Mouse (Mus musculus) heart, embryonic 10.5 days (tissue): ENCODE measurements around the gene Vmn1r165. TPM values are rescaled to one million over a fixed set of nuclear protein-coding genes. Genes with fewer than 3 reads are reported as not detected.
"Not testable (repeated sequence)": the region's sequence is repeated elsewhere in the genome, so short reads cannot be mapped to it uniquely, and the experiment has no call there.

Source experiments
- DNase-seq: peaks from one replicate; pipeline ENCODE4 v3.0.0-alpha.2; 2017; ENCODE audit warnings: low spot score
- H3K27ac ChIP-seq: fragments of 300-500 bp; sonication (generic); 2 replicates; pipeline ENCODE4 v1.5.1; 2016; ENCODE audit warnings: mild to moderate bottlenecking
- H3K27me3 ChIP-seq: fragments of 300-500 bp; sonication (generic); 2 replicates; pipeline ENCODE4 v1.6.1; 2016; ENCODE audit warnings: mild to moderate bottlenecking; ENCODE audit not compliant: poor library complexity, insufficient read depth, severe bottlenecking
- H3K36me3 ChIP-seq: fragments of 300-500 bp; sonication (generic); 2 replicates; pipeline ENCODE4 v1.6.1; 2016; ENCODE audit warnings: mild to moderate bottlenecking, moderate library complexity
- H3K4me1 ChIP-seq: fragments of 300-500 bp; sonication (generic); 2 replicates; pipeline ENCODE4 v1.6.1; 2016; ENCODE audit warnings: mild to moderate bottlenecking
- H3K4me3 ChIP-seq: fragments of 300-500 bp; sonication (generic); 2 replicates; pipeline ENCODE4 v1.5.1; 2016; ENCODE audit warnings: mild to moderate bottlenecking, moderate library complexity
- H3K9me3 ChIP-seq: fragments of 300-500 bp; sonication (generic); 2 replicates; pipeline ENCODE4 v1.6.1; 2016; ENCODE audit warnings: mild to moderate bottlenecking, moderate library complexity
- WGBS: fragments of 180-500 bp; shearing (Covaris S2); methylation state at CpG from one replicate; pipeline ENCODE4 v1.1.7; 2016; 5-methylcytosine and 5-hydroxymethylcytosine counted together
- polyA plus RNA-seq: library from polyadenylated mRNA; unstranded; fragments of >200 nt; fragmentation: Nextera tagmentation; extraction: Ambion mirVana; gene quantifications from 2 replicates; pipeline ENCODE4 v1.2.1, GENCODE M21; 2016

Gene Vmn1r165
- not detected in 2 replicates for polyA plus RNA-seq

DNA sequence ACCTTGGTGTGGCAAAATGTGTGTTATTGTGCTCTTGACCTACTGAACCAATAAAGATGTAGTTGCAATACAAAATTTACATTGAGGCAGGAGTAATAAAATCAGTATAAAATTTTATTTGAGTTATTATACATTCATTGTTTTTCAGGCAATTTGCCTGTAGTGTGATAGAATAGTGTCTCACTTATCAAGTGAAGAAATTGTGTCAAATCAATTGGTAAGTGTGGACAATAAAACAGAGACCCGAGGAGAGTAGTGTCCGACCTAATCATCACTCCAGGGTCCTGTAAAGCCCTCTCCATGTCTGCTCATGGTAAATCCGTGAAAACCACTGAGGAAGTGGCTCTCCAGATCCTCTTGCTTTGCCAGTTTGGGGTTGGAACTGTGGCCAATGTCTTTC, at the start of gene Vmn1r165:
TSS of gene Vmn1r165 (plus strand) at position 301 of the 400 bp plus-strand sequence.
- H3K36me3 ChIP-seq, H3K4me3 ChIP-seq, H3K27me3 ChIP-seq, H3K9me3 ChIP-seq, DNase-seq, H3K4me1 ChIP-seq, H3K27ac ChIP-seq: not testable (repeated sequence)
- no CpG with 5 or more reads among the region's 3 CpGs for WGBS

DNA sequence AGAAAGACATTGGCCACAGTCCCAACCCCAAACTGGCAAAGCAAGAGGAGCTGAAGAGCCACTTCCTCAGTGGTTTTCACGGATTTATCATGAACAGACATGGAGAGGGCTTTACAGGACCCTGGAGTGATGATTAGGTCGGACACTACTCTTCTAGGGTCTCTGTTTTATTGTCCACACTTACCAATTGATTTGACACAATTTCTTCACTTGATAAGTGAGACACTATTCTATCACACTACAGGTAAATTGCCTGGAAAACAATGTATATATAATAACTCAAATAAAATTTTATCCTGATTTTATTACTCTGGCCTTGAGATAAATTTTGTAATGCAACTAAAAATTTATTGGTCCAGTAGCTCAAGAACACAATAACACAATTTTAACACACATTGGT, 34.5 kb downstream of the Vmn1r165 start, which contains the start of gene Vmn1r166:
TSS of gene Vmn1r166 (minus strand) at position 101 of the 400 bp plus-strand sequence.
- DNase-seq, H3K4me1 ChIP-seq, H3K4me3 ChIP-seq, H3K36me3 ChIP-seq, H3K9me3 ChIP-seq, H3K27ac ChIP-seq, H3K27me3 ChIP-seq: not testable (repeated sequence)
- no CpG with 5 or more reads among the region's 2 CpGs for WGBS

Other genes with a start within 250 kb of the Vmn1r165 start
- gene Gm4214, start 232.7 kb upstream of the Vmn1r165 start, polyA plus RNA-seq, result not detected in 2 replicates
- not detected in 2 replicates for gene Gm4216, start 197.4 kb upstream of the Vmn1r165 start, polyA plus RNA-seq
- gene Vmn1r163, start 161.8 kb upstream of the Vmn1r165 start, polyA plus RNA-seq, result not detected in 2 replicates
- gene Gm8720, start 149.9 kb upstream of the Vmn1r165 start, polyA plus RNA-seq, result not detected in 2 replicates
- not detected in 2 replicates for gene Gm10662, start 72.9 kb upstream of the Vmn1r165 start, polyA plus RNA-seq
- not detected in 2 replicates for gene Vmn1r166, start 34.4 kb downstream of the Vmn1r165 start, polyA plus RNA-seq
- gene Gm6902, start 61.6 kb downstream of the Vmn1r165 start, polyA plus RNA-seq, result not detected in 2 replicates
- not detected in 2 replicates for gene Nlrp4e, start 83.9 kb downstream of the Vmn1r165 start, polyA plus RNA-seq
- gene Nlrp5, start 168.6 kb downstream of the Vmn1r165 start, polyA plus RNA-seq, result not detected in 2 replicates